Mouse (Mus musculus) frontal cortex, adult 2 months (tissue): ENCODE measurements around the gene Slc1a3. TPM values are rescaled to one million over a fixed set of nuclear protein-coding genes. Genes with fewer than 3 reads are reported as not detected.

ENCODE experiments used
- DNase-seq, 2 experiments: peaks; one replicate each; pipeline ENCODE4 v3.0.0; 2022; ENCODE audit warnings: low spot score in 1 of 2; ENCODE audit errors: extremely low spot score in 1 of 2
- polyA plus RNA-seq: library from polyadenylated mRNA; depleted of rRNA; stranded (reverse); fragments of >200 nt; gene quantifications from 2 replicates; pipeline ENCODE4 v1.2.3, GENCODE M21; 2012

Slc1a3 gene
- polyA plus RNA-seq, 1 experiment: 458 TPM

DNA sequence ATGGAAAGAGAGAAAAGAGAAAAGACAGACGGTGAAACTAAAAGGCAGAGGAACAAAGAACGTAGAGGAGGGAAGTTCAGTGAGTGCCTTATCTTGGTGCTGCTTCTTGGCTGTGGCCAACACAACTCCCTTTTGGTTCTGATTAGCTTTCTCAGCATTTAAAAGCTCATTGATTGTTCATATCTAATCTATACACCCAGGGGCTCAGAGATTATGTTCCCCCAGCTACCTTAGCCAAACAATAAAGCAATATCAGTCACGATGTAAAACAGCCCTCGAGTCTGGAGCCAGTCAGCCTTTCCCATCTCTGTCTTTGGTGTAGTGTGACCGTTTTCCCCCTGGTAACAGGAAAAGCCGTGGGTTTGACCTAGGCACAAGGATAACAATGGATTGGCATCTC, 48.7 kb downstream of the Slc1a3 start:
- DNase-seq: no peak

GRCm38 (mm10) chr15:8659977-8660376, 50.6 kb downstream of the Slc1a3 start:
- no peak for DNase-seq

DNA sequence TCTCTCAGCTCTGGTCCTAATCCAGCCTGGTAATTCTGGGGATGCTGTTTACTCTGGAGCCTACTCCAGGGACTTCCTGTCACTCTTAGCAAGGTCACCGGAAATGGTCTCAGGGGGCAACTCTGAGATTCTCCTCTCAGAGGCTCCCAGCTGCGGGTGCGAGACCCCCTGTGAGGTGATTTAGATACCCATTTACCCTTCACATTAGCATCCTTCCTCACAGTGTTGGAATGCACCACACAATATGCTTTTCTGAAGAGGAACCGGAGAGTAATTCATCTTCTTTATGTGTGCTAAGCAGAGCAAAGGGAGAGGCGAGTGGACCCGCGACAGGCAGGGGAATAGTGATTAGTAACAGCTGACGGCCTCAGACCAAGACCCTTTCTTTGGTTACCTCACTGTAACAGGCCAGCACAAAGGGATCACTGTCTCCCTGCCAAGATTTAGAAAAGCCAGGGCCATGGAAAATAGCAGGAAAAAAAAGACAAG, 51.0 kb downstream of the Slc1a3 start:
- peak; percentile 25 to 26 for DNase-seq

GRCm38 (mm10) chr15:8658086-8658980, 52.2 kb downstream of the Slc1a3 start:
- no peak for DNase-seq

DNA sequence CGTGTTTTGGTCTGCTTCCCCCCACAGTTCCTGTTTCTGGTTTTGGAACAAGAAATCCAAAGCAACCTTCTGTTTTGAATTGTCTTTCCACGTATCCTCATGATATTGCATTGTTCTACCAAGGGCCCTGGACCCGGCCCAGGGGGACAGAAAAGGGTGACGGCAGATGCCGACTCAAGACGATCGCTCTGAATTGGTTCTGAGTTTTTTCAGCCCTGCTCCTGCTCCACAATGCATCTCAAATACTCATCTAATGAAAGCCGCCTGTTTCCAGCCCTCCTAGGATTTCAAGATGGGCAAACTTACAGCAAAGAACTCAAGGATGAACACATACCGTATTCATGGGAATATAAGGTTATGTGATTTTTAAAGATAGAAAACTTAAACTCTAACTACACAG, 55.3 kb downstream of the Slc1a3 start:
- DNase-seq: no peak

DNA sequence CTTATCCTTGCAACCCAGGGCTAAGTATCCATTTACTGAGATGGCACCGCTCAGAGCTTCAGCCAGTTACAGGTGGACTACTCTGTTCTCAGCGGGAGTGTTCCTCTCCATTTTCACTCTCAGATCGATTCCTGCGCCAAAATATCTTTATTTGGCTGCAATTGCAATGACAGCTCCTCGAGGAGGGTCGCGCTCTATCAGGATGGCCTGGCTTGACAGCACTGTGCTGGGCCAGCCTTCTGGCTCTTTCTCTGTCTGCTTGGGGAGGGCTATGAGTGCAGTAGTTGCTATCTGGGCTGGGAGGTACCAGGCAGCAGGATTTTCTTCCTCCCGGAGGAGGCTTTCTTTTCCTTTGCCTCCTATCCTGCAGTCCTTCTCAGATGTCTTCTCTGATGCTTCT, 57.9 kb downstream of the Slc1a3 start:
- no peak for DNase-seq

DNA sequence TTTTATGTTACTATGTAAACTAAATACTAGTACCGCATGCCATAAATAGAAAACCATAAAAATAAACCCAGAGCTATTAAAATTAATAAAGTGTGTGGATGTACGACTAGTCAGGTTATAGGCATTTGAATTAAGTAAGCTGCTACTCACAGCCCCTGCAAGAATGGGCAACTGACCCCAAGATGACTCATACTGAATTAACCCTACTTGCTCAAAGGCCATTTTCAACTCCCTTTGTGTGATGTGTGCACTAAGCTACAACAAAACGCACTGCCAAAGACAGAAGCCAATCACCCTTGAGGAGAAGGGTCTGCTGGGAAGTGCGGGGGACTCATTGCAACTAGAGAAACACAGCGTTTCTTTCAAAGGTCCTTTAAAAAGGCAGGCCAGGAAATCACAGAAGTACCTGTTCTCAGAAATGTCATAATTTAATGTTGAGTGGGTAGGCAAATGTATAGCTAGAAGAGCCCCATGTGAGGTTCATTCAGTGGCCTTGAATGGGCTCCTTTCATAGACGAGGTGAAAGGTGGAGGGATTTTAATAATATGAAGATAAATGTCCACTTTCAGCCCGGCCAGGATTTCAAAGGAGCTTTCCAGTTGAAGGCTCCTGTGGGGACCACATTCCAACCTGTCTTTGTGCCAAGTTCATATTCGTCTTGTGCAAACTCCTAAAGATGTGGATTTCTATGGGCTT, 66.4 kb downstream of the Slc1a3 start:
- no peak for DNase-seq

GRCm38 (mm10) chr15:8639856-8640255, 70.7 kb downstream of the Slc1a3 start:
- DNase-seq: no peak

- DNase-seq: no peak
Observed at GRCm38 (mm10) chr15:8638568-8639325, 71.8 kb downstream of the Slc1a3 start.

DNA sequence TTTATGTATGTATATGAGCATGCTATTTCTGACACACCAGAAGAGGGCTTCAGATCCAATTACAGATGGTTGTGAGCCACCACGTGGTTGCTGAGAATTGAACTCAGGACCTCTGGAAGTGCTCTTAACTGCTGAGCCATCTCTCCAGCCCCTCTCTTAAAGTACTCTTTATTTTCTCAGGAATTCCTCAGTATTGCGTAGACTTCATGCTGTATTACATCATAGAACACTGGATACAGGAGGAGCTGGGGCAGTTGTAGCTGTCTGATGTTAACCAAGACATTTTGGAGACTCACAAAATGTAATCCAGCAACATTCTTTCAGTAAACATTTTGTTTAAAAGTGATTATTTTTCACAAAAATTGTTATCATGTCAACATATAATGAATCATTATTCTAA, 73.3 kb downstream of the Slc1a3 start:
- DNase-seq: no peak

DNA sequence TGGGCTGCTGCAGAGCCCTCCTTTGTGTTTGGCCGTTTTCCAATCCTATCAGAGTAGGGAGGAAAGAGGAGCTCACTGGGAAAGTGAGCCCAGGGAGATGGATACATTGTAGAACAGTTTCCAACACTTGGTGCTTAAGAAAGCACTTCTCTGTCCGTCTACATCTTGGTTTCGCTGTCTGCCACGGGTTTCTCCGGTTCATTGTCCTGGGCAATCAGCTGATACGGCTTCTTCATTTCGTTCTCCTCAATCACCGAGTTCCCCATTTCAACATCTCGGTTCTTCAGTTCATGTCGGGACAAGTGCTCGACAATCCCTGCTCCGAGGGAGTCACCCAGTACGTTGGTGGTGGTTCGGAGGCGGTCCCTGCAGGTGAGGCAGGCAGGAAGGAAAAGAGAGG, 74.6 kb downstream of the Slc1a3 start:
- DNase-seq: no peak

DNA sequence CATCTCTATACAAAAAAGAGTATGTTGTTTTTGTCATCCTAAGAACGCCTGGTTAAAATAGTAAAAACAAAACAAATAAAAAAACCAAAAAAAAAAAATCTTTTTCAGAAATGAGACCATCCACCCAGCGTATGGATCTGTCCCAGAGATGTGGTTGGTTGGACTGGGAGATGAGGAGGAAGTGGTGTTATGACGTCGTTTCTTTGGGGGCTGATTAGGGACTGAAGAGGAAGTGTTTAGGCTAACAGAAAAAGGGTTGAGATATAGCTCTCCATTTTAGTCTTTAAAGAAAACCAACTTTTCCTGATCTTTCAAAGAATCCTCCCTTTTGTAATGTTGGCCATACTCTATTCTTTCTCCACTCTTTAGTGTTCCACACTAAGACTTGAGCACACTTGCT, 75.8 kb downstream of the Slc1a3 start:
- DNase-seq: no peak

DNA sequence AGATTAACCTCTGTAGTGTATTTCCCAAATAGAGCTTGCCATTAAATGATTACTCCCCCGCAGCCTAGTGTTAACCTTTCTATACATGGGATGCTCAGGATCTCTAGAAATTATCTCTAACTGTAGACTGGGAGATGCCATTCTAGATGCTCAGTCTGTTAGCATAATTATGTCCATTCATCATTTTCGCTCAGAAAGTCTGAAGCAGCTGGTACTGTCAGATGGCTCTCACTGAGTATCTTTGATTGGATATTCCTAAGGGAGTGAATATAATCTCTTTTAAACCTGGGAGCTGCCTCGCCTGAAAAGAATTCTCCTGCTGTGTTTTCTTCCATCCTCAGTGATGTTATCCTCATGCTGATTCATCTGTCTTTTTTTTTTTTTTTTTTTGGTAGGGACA, 76.2 kb downstream of the Slc1a3 start:
- DNase-seq: no peak

DNA sequence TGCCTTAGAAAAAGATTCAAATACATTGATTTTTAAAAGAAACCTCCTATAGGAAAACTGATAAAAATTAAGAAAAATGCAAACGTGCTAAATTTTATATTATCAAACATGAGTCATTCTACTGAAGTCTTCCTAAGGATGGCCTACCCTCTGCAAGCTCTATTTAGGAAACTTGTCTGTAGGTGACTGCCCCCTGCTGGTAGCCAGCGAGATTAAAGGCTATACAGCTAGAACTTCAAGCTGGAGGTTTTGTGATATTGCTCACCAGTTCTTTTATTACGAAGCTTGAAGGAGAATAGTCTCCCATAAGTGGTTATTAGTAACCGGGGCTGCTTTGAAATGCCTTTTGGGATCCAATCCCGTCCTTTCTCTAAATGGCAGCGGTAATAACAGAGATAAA, 77.2 kb downstream of the Slc1a3 start:
- DNase-seq: peak in 1 of 2 experiments; percentile 80

DNA sequence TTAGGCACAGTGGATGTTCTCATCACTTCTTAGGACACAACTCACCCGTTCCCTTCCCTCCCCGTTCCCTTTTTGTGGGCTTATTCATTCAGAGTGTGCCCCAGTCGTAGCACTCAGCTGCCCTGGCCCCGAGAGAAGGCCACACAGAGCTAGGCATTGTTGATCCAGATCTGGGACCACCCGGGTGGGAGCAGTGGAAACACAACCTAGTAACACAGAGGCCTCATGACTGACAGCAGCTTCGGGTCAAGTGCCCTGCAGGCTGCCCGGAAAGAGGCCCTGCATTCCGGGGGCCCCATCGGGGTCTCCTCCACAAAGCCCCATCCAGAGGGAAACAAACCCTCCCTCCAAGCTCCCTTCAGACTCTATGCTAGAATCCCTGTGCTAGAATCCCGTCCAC, 78.2 kb downstream of the Slc1a3 start:
- no peak for DNase-seq

DNA sequence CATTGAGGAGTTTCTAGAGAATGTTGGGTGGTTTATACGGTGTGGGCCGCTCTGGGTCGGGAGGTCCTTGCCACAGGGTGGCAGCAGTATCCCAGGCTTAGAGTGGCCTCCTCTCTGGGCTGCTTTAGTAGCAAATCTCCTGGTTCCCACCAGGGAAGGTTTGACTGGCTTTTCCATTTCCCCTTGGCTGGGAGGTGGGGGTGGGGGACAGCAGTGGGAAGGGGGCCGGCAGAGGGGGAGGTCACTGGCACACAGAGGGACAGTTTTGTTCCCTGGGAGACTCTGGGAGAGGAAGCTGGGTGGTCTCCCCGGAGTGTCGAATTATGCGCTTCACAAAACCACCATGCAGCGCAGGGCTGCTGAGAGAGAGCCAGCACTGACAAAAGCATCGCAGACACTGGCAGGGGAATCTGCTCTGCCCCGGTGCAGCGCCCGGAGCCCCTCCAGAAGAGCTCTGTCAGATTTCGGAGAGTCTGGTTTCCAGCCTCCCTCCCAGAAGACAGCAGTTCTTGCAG, 81.2 kb downstream of the Slc1a3 start:
- peak; percentile 49 to 80 for DNase-seq

DNA sequence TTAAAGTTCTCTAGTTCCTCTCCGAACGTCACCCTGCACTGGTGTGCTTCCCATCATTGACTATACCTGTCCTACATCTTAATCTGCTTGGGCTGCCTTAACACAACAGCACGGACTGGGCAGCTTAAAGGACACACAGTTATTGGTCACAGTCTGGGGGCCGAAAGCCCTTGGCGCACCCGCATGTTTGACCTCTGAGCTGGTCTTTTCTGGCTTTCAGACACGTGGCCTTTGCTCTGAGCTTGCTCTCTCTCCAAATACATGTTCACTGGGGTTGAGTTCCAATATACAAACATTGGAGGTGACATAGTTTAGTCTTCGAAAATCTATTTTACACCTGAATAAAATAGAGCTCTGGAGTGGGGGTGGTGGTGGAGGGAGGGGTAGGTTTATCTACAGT, 82.4 kb downstream of the Slc1a3 start:
- no peak for DNase-seq

DNA sequence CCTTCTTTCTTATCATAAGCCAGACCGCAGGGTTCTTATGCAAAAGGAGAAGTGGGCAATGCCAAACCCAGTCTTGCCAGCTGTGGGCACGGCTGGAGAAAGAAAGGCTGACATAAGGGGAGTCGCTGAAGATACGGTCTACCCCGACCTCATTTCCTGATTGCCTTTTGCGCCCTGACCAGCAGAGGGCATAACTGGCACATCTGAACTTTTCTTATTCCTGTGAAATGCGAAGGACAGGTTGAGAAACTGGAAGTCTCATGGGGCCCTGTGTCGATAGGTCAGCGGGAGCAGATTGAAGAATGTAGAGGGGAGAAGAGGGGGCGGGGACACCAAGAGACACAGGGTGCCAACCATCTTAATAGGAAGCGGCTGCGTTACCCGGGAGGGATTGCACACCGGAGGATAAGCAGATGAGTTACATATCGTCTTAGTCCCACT, 83.4 kb downstream of the Slc1a3 start:
- peak; percentile 43 to 85 for DNase-seq

GRCm38 (mm10) chr15:8625370-8625769, 85.2 kb downstream of the Slc1a3 start:
- peak in 1 of 2 experiments; percentile 59 for DNase-seq

DNA sequence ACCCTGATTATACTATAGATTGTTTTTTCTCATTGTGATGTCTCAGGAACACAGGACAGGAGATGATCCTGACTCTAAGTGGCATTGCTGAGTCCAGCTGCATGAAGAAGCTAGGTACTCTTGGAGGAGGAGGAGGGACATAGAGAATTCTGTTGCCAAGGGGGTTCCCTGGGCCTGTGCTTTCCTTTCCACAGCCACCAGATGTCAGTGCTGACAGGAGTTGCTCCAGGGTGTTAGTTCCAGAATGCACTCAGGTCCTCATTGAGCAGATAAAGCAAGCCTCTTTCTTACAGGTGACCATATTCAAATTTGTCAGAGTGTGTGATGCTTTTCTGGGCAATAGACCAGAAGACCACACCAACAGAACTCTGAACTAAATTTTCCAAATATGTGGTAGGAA, 86.7 kb downstream of the Slc1a3 start:
- DNase-seq: peak in 1 of 2 experiments; percentile 31
